Mouse (Mus musculus) heart, adult 2 months (tissue): ENCODE data around the gene Cdh20. TPM values are rescaled to one million over a fixed set of nuclear protein-coding genes. Genes with fewer than 3 reads are reported as not detected.

ENCODE experiments used
- DNase-seq, 2 experiments: peaks; one replicate each; pipeline ENCODE4 v3.0.0; 2021
- H3K27ac ChIP-seq: fragments of 200-600 bp; 2 replicates; pipeline ENCODE4 v1.8.1; 2022
- H3K27me3 ChIP-seq: fragments of 200-500 bp; 2 replicates; pipeline ENCODE4 v1.6.1; 2012; ENCODE audit warnings: mild to moderate bottlenecking, low read length, inconsistent platforms, mixed read lengths; ENCODE audit not compliant: control insufficient read depth, insufficient read depth
- H3K36me3 ChIP-seq: fragments of 200-500 bp; 2 replicates; pipeline ENCODE4 v1.6.1; 2012; ENCODE audit warnings: low read length, inconsistent platforms; ENCODE audit not compliant: control insufficient read depth, insufficient read depth
- H3K4me1 ChIP-seq: fragments of 200-500 bp; 2 replicates; pipeline ENCODE4 v1.6.1; 2011; ENCODE audit warnings: low read length; ENCODE audit not compliant: control insufficient read depth, insufficient read depth
- H3K4me3 ChIP-seq: fragments of 200-600 bp; 2 replicates; pipeline ENCODE4 v1.8.1; 2022
- H3K79me2 ChIP-seq: fragments of 200-500 bp; replicated peaks from 2 replicates; pipeline ENCODE4 v1.6.1; 2012; ENCODE audit warnings: mild to moderate bottlenecking, inconsistent platforms, low read length, moderate library complexity, mixed read lengths; ENCODE audit not compliant: control insufficient read depth, insufficient read depth
- H3K9ac ChIP-seq: fragments of 200-500 bp; 2 replicates; pipeline ENCODE4 v1.6.1; 2012; ENCODE audit warnings: low read depth, mild to moderate bottlenecking, control low read depth, inconsistent platforms, low read length, mixed read lengths
- CTCF ChIP-seq: fragments of 200-600 bp; IDR thresholded peaks from 2 replicates; pipeline ENCODE4 v1.8.1; 2022; ENCODE audit warnings: antibody characterized with exemption, mild to moderate bottlenecking, moderate library complexity
- EP300 ChIP-seq: fragments of 200-500 bp; IDR thresholded peaks from 2 replicates; pipeline ENCODE4 v1.6.1; 2011; ENCODE audit warnings: low read depth, low read length, control low read depth; ENCODE audit not compliant: insufficient read depth
- POLR2A ChIP-seq: fragments of 200-500 bp; IDR thresholded peaks from 2 replicates; pipeline ENCODE4 v1.6.1; 2011; ENCODE audit warnings: mild to moderate bottlenecking, low read depth, low read length, control low read depth; ENCODE audit not compliant: insufficient read depth
- WGBS: fragments of 180-500 bp; shearing (Covaris S2); methylation state at CpG from one replicate; pipeline ENCODE4 v1.1.7; 2018; 5-methylcytosine and 5-hydroxymethylcytosine counted together
- intact Hi-C: fragments of 180-260 bp; cut with DNase I; formaldehyde crosslinking; loops from one replicate; pipeline ENCODE4 v1.15.1; 2025
- polyA plus RNA-seq: library from polyadenylated mRNA; depleted of rRNA; stranded (reverse); fragments of >200 nt; gene quantifications from 2 replicates; pipeline ENCODE4 v1.2.3, GENCODE M21; 2012
- total RNA-seq, 2 experiments: library from RNA; stranded (reverse); gene quantifications; 2 replicates each; pipeline ENCODE4 v1.2.3; 2021

Gene Cdh20
- total and polyA plus RNA-seq, 3 experiments: 0.81 to 1.9 (median 1.0) TPM

- Histone ChIP-seq H3K4me1 (no peaks in the 10 kb centered on the region), H3K9ac (no peak overlapping the region), H3K27me3 (no peaks in the 10 kb centered on the region), H3K79me2 (no peaks in the 10 kb centered on the region), H3K4me3 (no peak overlapping the region), H3K27ac (no peak overlapping the region), H3K36me3 (no peaks in the 10 kb centered on the region)
- intact Hi-C loops: no loop called here
- WGBS: 71% methylated on average over 4 of the region's 4 CpGs
- no peak for TF ChIP-seq CTCF
- no peak for TF ChIP-seq EP300
- TF ChIP-seq POLR2A: no peak
- no peak for DNase-seq
These were observed 80.6 kb downstream of the Cdh20 start for GRCm38 (mm10) chr1:104848920-104849272.

- Histone ChIP-seq H3K79me2 (no peaks in the 10 kb centered on the region), H3K4me1 (no peaks in the 10 kb centered on the region), H3K36me3 (no peaks in the 10 kb centered on the region), H3K4me3 (no peak overlapping the region), H3K27ac (no peak overlapping the region), H3K27me3 (no peaks in the 10 kb centered on the region), H3K9ac (no peak overlapping the region)
- 81% methylated on average over 1 of the region's 1 CpGs for WGBS
- intact Hi-C loops: no loop called here
- no peak for TF ChIP-seq CTCF
- TF ChIP-seq POLR2A: no peak
- TF ChIP-seq EP300: no peak
- no peak for DNase-seq
These were observed 109.1 kb downstream of the Cdh20 start for GRCm38 (mm10) chr1:104877384-104877783.

- Histone ChIP-seq H3K79me2 (no peaks in the 10 kb centered on the region), H3K27ac (no peak overlapping the region), H3K36me3 (no peaks in the 10 kb centered on the region), H3K4me3 (no peak overlapping the region), H3K27me3 (no peaks in the 10 kb centered on the region), H3K9ac (no peak overlapping the region), H3K4me1 (no peaks in the 10 kb centered on the region)
- DNase-seq: no peak
- intact Hi-C loops: no loop called here
- no peak for TF ChIP-seq EP300
- TF ChIP-seq POLR2A: no peak
- TF ChIP-seq CTCF: no peak
These were observed 133.5 kb downstream of the Cdh20 start for GRCm38 (mm10) chr1:104901815-104902214.

GRCm38 (mm10) chr1:104903409-104903808, 135.1 kb downstream of the Cdh20 start:
- Histone ChIP-seq H3K27me3 (no peaks in the 10 kb centered on the region), H3K27ac (no peak overlapping the region), H3K36me3 (no peaks in the 10 kb centered on the region), H3K9ac (no peak overlapping the region), H3K4me1 (no peaks in the 10 kb centered on the region), H3K79me2 (no peaks in the 10 kb centered on the region), H3K4me3 (no peak overlapping the region)
- DNase-seq: no peak
- 60% methylated on average over 5 of the region's 5 CpGs for WGBS
- TF ChIP-seq EP300 (no peak), CTCF (no peak), POLR2A (no peak)
- intact Hi-C loops: no loop called here

- no peak for TF ChIP-seq CTCF
- no peak for TF ChIP-seq EP300
- Histone ChIP-seq H3K27me3 (no peaks in the 10 kb centered on the region), H3K4me3 (no peak overlapping the region), H3K36me3 (no peaks in the 10 kb centered on the region), H3K27ac (no peak overlapping the region), H3K79me2 (no peaks in the 10 kb centered on the region), H3K4me1 (no peaks in the 10 kb centered on the region), H3K9ac (no peak overlapping the region)
- 50% methylated on average over 3 of the region's 3 CpGs for WGBS
- DNase-seq: no peak
- intact Hi-C loops: no loop called here
These were observed 144.1 kb downstream of the Cdh20 start for GRCm38 (mm10) chr1:104912407-104912806.

- no peaks in the 10 kb centered on the region for H3K27me3 ChIP-seq
- no peaks in the 10 kb centered on the region for H3K79me2 ChIP-seq
- H3K36me3 ChIP-seq: no peaks in the 10 kb centered on the region
- H3K4me1 ChIP-seq: no peaks in the 10 kb centered on the region
- H3K9ac ChIP-seq: no peak overlapping the region
- H3K4me3 ChIP-seq: no peak overlapping the region
- no peak overlapping the region for H3K27ac ChIP-seq
- TF ChIP-seq EP300: no peak
- no peak for TF ChIP-seq POLR2A
- TF ChIP-seq CTCF: no peak
- intact Hi-C loops: no loop called here
- DNase-seq: no peak
- WGBS: 86% methylated on average over 2 of the region's 2 CpGs
These were observed 148.2 kb downstream of the Cdh20 start for GRCm38 (mm10) chr1:104916507-104916906.
